Mouse (Mus musculus) heart, adult 2 months (tissue): ENCODE data around the gene Opa3. TPM values are rescaled to one million over a fixed set of nuclear protein-coding genes. Genes with fewer than 3 reads are reported as not detected.

Source experiments
- DNase-seq, 2 experiments: peaks; one replicate each; pipeline ENCODE4 v3.0.0; 2021
- H3K27ac ChIP-seq: fragments of 200-600 bp; 2 replicates; pipeline ENCODE4 v1.8.1; 2022
- H3K27me3 ChIP-seq: fragments of 200-500 bp; 2 replicates; pipeline ENCODE4 v1.6.1; 2012; ENCODE audit warnings: mild to moderate bottlenecking, low read length, inconsistent platforms, mixed read lengths; ENCODE audit not compliant: control insufficient read depth, insufficient read depth
- H3K36me3 ChIP-seq: fragments of 200-500 bp; 2 replicates; pipeline ENCODE4 v1.6.1; 2012; ENCODE audit warnings: low read length, inconsistent platforms; ENCODE audit not compliant: control insufficient read depth, insufficient read depth
- H3K4me1 ChIP-seq: fragments of 200-500 bp; 2 replicates; pipeline ENCODE4 v1.6.1; 2011; ENCODE audit warnings: low read length; ENCODE audit not compliant: control insufficient read depth, insufficient read depth
- H3K4me3 ChIP-seq: fragments of 200-600 bp; 2 replicates; pipeline ENCODE4 v1.8.1; 2022
- H3K79me2 ChIP-seq: fragments of 200-500 bp; replicated peaks from 2 replicates; pipeline ENCODE4 v1.6.1; 2012; ENCODE audit warnings: mild to moderate bottlenecking, inconsistent platforms, low read length, moderate library complexity, mixed read lengths; ENCODE audit not compliant: control insufficient read depth, insufficient read depth
- H3K9ac ChIP-seq: fragments of 200-500 bp; 2 replicates; pipeline ENCODE4 v1.6.1; 2012; ENCODE audit warnings: low read depth, mild to moderate bottlenecking, control low read depth, inconsistent platforms, low read length, mixed read lengths
- CTCF ChIP-seq: fragments of 200-600 bp; IDR thresholded peaks from 2 replicates; pipeline ENCODE4 v1.8.1; 2022; ENCODE audit warnings: antibody characterized with exemption, mild to moderate bottlenecking, moderate library complexity
- EP300 ChIP-seq: fragments of 200-500 bp; IDR thresholded peaks from 2 replicates; pipeline ENCODE4 v1.6.1; 2011; ENCODE audit warnings: low read depth, low read length, control low read depth; ENCODE audit not compliant: insufficient read depth
- POLR2A ChIP-seq: fragments of 200-500 bp; IDR thresholded peaks from 2 replicates; pipeline ENCODE4 v1.6.1; 2011; ENCODE audit warnings: mild to moderate bottlenecking, low read depth, low read length, control low read depth; ENCODE audit not compliant: insufficient read depth
- WGBS: fragments of 180-500 bp; shearing (Covaris S2); methylation state at CpG from one replicate; pipeline ENCODE4 v1.1.7; 2018; 5-methylcytosine and 5-hydroxymethylcytosine counted together
- intact Hi-C: fragments of 180-260 bp; cut with DNase I; formaldehyde crosslinking; loops from one replicate; pipeline ENCODE4 v1.15.1; 2025
- polyA plus RNA-seq: library from polyadenylated mRNA; depleted of rRNA; stranded (reverse); fragments of >200 nt; gene quantifications from 2 replicates; pipeline ENCODE4 v1.2.3, GENCODE M21; 2012
- total RNA-seq, 2 experiments: library from RNA; stranded (reverse); gene quantifications; 2 replicates each; pipeline ENCODE4 v1.2.3; 2021

Opa3 gene
- total and polyA plus RNA-seq, 3 experiments, result 59.9 to 66.0 (median 64.6) TPM

GRCm38 (mm10) chr7:19247511-19247910 lies 19.4 kb downstream of the Opa3 start:
- no peak for DNase-seq
- H3K79me2 ChIP-seq, result 0 out of 2 replicates have a peak, but pooled peaks cover 1% of the 10 kb centered on the region
- intact Hi-C loops, result no loop called here
- no peaks in the 10 kb centered on the region for H3K36me3 ChIP-seq
- H3K27me3 ChIP-seq, result no peaks in the 10 kb centered on the region
- no peaks in the 10 kb centered on the region for H3K4me1 ChIP-seq
- WGBS, result 96% methylated on average over 2 of the region's 2 CpGs
- no peak overlapping the region for H3K27ac ChIP-seq
- TF ChIP-seq POLR2A (no peak), CTCF (no peak), EP300 (no peak)
- H3K4me3 ChIP-seq, result no peak overlapping the region
- no peak overlapping the region for H3K9ac ChIP-seq

- WGBS, result 80% methylated on average over 4 of the region's 4 CpGs
- H3K27me3 ChIP-seq, result no peaks in the 10 kb centered on the region
- no peak overlapping the region for H3K9ac ChIP-seq
- no peaks in the 10 kb centered on the region for H3K36me3 ChIP-seq
- no peak for DNase-seq
- TF ChIP-seq POLR2A (no peak), EP300 (no peak), CTCF (no peak)
- peaks cover 1% of the 10 kb centered on the region; the same call in 1 of the 2 replicates for H3K4me1 ChIP-seq
- intact Hi-C loops, result no loop called here
- H3K4me3 ChIP-seq, result no peak overlapping the region
- H3K79me2 ChIP-seq, result no peaks in the 10 kb centered on the region
- H3K27ac ChIP-seq, result no peak overlapping the region
Observed at GRCm38 (mm10) chr7:19252078-19252477, 23.9 kb downstream of the Opa3 start.

DNA sequence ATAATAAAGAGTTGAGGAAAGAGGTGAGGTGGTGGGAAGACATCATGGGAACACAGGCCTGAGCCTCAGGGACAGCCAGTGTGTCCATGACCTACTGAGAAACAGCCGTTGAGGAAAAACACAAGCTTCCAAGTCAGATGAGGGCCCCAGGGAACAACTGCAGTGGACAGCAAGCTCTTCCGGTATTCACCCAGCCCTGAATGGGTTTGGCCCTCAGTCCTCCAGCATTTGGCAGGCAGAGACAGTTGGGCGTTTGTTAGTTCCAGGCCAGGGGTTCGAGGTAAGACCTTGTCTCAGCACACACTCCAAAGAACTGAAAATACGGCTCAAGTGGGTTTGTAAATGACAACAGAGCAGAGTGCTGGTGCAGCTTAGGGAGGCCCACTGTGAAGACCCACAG lies 25.3 kb downstream of the Opa3 start:
- H3K79me2 ChIP-seq, result no peaks in the 10 kb centered on the region
- H3K27ac ChIP-seq, result peak overlapping the region; percentile 32; the same call in 1 of the 2 replicates
- no peak for TF ChIP-seq EP300
- no peak for TF ChIP-seq POLR2A
- TF ChIP-seq CTCF, result no peak
- peaks cover 5% of the 10 kb centered on the region; the same call in 1 of the 2 replicates for H3K36me3 ChIP-seq
- no peak overlapping the region for H3K9ac ChIP-seq
- H3K4me3 ChIP-seq, result no peak overlapping the region
- H3K27me3 ChIP-seq, result no peaks in the 10 kb centered on the region
- intact Hi-C loops, result no loop called here
- no peak for DNase-seq
- H3K4me1 ChIP-seq, result peaks cover 2% of the 10 kb centered on the region; the same call in 1 of the 2 replicates
- WGBS, result 38% methylated on average over 5 of the region's 5 CpGs

DNA sequence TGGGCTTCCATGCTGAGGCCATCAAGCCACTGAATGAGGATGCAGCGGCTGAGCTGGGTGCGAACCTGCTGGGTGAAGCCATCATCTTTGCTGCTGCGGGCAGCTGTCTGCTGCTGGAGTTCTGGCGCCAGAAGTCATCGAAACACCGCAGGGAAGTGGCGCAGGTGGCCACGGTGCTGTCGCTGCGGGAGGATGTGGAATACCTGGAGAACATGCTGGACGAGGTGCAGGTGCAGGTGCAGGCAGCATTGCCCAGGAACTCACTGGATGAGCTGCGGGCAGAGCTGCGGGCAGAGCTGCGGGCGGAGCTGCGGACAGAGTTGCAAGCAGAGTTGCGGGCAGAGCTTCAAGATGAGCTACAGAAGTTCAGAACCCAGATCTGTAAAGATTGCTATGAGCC lies 27.3 kb downstream of the Opa3 start:
- H3K9ac ChIP-seq, result no peak overlapping the region
- no peaks in the 10 kb centered on the region for H3K27me3 ChIP-seq
- no peak overlapping the region for H3K27ac ChIP-seq
- TF ChIP-seq POLR2A (no peak), CTCF (no peak), EP300 (no peak)
- no peak for DNase-seq
- H3K4me3 ChIP-seq, result no peak overlapping the region
- WGBS, result 86% methylated on average over 17 of the region's 17 CpGs
- H3K36me3 ChIP-seq, result peaks cover 8% of the 10 kb centered on the region; the same call in 1 of the 2 replicates
- peaks cover 2% of the 10 kb centered on the region; the same call in 1 of the 2 replicates for H3K4me1 ChIP-seq
- intact Hi-C loops, result no loop called here
- no peaks in the 10 kb centered on the region for H3K79me2 ChIP-seq

DNA sequence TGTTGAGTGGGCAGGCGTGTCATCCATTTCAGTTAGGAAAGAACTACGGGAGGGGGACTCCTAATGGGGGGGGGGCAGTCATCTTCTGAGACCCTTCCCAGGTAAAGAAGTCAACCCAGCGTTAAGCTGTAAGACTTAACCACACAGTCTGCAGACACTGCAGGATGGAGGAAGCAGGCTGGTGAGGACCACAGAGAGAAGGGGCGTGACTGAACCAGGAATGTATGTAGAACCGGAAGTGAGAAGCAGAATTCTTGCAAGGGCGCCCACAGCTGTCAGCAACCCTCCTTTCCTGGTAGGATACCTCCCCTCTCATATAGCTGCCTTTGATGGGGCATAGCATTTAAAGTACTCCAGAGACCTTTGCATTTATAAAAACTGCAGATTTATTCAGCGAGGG lies 28.4 kb downstream of the Opa3 start:
- Histone ChIP-seq H3K27me3 (no peaks in the 10 kb centered on the region), H3K4me1 (peaks cover 2% of the 10 kb centered on the region; the same call in 1 of the 2 replicates), H3K36me3 (peaks cover 8% of the 10 kb centered on the region; the same call in 1 of the 2 replicates), H3K4me3 (no peak overlapping the region), H3K79me2 (no peaks in the 10 kb centered on the region), H3K27ac (no peak overlapping the region), H3K9ac (no peak overlapping the region)
- TF ChIP-seq EP300 (no peak), POLR2A (no peak), CTCF (no peak)
- DNase-seq, result no peak
- intact Hi-C loops, result no loop called here
- WGBS, result 77% methylated on average over 7 of the region's 7 CpGs

- H3K36me3 ChIP-seq, result peaks cover 8% of the 10 kb centered on the region; the same call in 1 of the 2 replicates
- TF ChIP-seq POLR2A, result no peak
- 0 out of 2 replicates have a peak, but pooled peaks have one; percentile 26 for TF ChIP-seq EP300
- no peak overlapping the region for H3K4me3 ChIP-seq
- peak; percentile 74 to 82 for DNase-seq
- no peaks in the 10 kb centered on the region for H3K27me3 ChIP-seq
- H3K9ac ChIP-seq, result no peak overlapping the region
- WGBS, result 36% methylated on average over 11 of the region's 11 CpGs
- intact Hi-C loops, result no loop called here
- peaks cover 2% of the 10 kb centered on the region; the same call in 1 of the 2 replicates for H3K4me1 ChIP-seq
- H3K79me2 ChIP-seq, result no peaks in the 10 kb centered on the region
- H3K27ac ChIP-seq, result peak overlapping the region; percentile 34; the same call in 1 of the 2 replicates
Observed at GRCm38 (mm10) chr7:19257390-19258022, 29.4 kb downstream of the Opa3 start.
